Mouse (Mus musculus): Measurements from ENCODE around the gene Bax.

- TF ChIP-seq CTCF (IDR thresholded peaks at IDR 0.05) (no peak), POLR2A (IDR thresholded peaks at IDR 0.05; ENCODE audit: insufficient read depth, low read depth, low read length) (no peak), EP300 (IDR thresholded peaks at IDR 0.05; ENCODE audit: insufficient read depth, low read depth, low read length) (no peak)
These were observed 51.1 kb downstream of the Bax start for GRCm38 (mm10) chr7:45415636-45416035.

Measured in heart, adult 2 months (tissue).